Mouse (Mus musculus): ENCODE measurements at regions not wholly inside any gene's neighbourhood (a gene's known extent, or its start where the extent isn't known, plus 50 kb on each side); places are given as distances from the start of the nearest gene placed in this dataset.

GRCm38 (mm10) chr7:63321171-63321570, 108.8 kb upstream of the Chrna7 start:
- TF ChIP-seq POLR2A (IDR thresholded peaks at IDR 0.05; ENCODE audit: low read depth, low read length) = no peak
- TF ChIP-seq CTCF (conservative IDR thresholded peaks at IDR 0.05; ENCODE audit: insufficient read depth, insufficient read length, low read depth, low read length) = no peak
